Mouse (Mus musculus): Measurements from ENCODE around the gene Arid1b.

GRCm38 (mm10) chr17:5280499-5281053 is 286.4 kb downstream of the Arid1b start:
- TF ChIP-seq CTCF (IDR thresholded peaks at IDR 0.05), result no peak
- TF ChIP-seq EP300 (IDR thresholded peaks at IDR 0.05), result no peak

All from lung, postnatal 0 days (tissue).